Mouse (Mus musculus) right cerebral cortex, postnatal 10 days (tissue): ENCODE measurements around the gene Gpr146.

Source experiments
- DNase-seq, 2 experiments: peaks; one replicate each; pipeline ENCODE4 v3.0.0; 2021; ENCODE audit warnings: low spot score in 2 of 2

The Gpr146 gene

GRCm38 (mm10) chr5:139427989-139428388 lies 50.5 kb downstream of the Gpr146 start:
- DNase-seq, result peak in 1 of 2 experiments; percentile 41

GRCm38 (mm10) chr5:139429818-139430341 lies 52.4 kb downstream of the Gpr146 start:
- DNase-seq, result peak in 1 of 2 experiments; percentile 54

GRCm38 (mm10) chr5:139432333-139432732 lies 54.8 kb downstream of the Gpr146 start:
- DNase-seq, result peak in 1 of 2 experiments; percentile 41

- no peak for DNase-seq
These were observed 55.4 kb downstream of the Gpr146 start for GRCm38 (mm10) chr5:139432747-139433508.

- no peak for DNase-seq
These were observed 56.5 kb downstream of the Gpr146 start for GRCm38 (mm10) chr5:139433842-139434568.

- peak; percentile 89 to 95 for DNase-seq
These were observed 57.4 kb downstream of the Gpr146 start for GRCm38 (mm10) chr5:139434940-139435339.

GRCm38 (mm10) chr5:139437769-139438168 lies 60.3 kb downstream of the Gpr146 start:
- no peak for DNase-seq

GRCm38 (mm10) chr5:139438440-139438839 lies 60.9 kb downstream of the Gpr146 start:
- no peak for DNase-seq

GRCm38 (mm10) chr5:139440451-139440850 lies 63.0 kb downstream of the Gpr146 start:
- peak in 1 of 2 experiments; percentile 64 for DNase-seq

- no peak for DNase-seq
These were observed 63.6 kb downstream of the Gpr146 start for GRCm38 (mm10) chr5:139440926-139441725.

GRCm38 (mm10) chr5:139441726-139442018 lies 64.2 kb downstream of the Gpr146 start:
- no peak for DNase-seq

GRCm38 (mm10) chr5:139442428-139442827 lies 64.9 kb downstream of the Gpr146 start:
- DNase-seq, result peak in 1 of 2 experiments; percentile 59

GRCm38 (mm10) chr5:139442962-139443361 lies 65.5 kb downstream of the Gpr146 start:
- DNase-seq, result no peak

- no peak for DNase-seq
These were observed 67.8 kb downstream of the Gpr146 start for GRCm38 (mm10) chr5:139445258-139445657.
